Mouse (Mus musculus): ENCODE results near the gene Myo1b.
A peak's percentile ranks its signal among the peaks of the same experiment; 100 is the strongest.

Gene Myo1b

DNA sequence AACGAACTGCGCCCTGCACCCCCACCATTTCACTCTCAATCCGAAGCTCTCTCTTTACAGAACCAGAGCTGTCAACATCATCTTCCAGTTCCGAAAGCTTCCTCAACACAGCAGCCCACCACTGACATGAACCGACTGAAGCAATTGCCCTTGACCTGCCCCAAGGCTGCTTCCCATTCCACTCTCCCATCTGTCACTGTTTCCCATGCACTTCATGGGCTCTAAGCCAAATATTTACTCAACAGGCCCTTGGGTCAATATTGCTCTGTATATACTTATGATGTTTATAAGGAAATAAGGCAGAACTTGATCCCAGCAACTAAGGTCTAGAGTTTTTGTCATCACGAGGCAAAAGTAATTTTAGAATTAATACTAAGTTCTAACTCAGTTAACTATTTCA, 133.8 kb downstream of the Myo1b start:
- DNase-seq (ENCODE audit: low spot score) = no peak

DNA sequence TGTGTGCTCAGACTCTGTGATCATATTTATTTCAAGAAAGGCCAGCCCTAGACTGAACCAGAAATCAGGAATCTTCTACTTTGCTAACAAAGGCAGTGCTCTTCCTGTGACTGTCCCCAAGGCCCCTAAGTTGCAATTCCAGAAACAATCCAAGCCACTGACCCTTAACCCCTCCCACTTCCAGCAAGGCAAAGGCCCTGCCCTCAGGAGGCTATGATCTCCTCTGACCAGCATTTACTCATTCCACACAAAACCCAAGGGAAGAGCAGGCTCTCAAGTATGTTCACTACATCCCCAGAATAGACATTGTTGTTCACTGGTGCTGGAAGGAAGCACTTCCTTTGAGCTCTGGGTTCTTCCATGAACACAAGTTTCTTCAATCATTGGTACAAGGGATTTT, 135.5 kb downstream of the Myo1b start:
- no peak for DNase-seq (ENCODE audit: low spot score)

- DNase-seq (ENCODE audit: low spot score) = no peak
Observed at GRCm38 (mm10) chr1:51778241-51778640, 137.6 kb downstream of the Myo1b start.

GRCm38 (mm10) chr1:51770504-51770871, 145.4 kb downstream of the Myo1b start:
- no peak for DNase-seq (ENCODE audit: low spot score)

GRCm38 (mm10) chr1:51769815-51770503, 145.9 kb downstream of the Myo1b start:
- DNase-seq (ENCODE audit: low spot score) = no peak

- DNase-seq (ENCODE audit: low spot score) = no peak
Observed at GRCm38 (mm10) chr1:51766271-51766670, 149.6 kb downstream of the Myo1b start.

- DNase-seq (ENCODE audit: low spot score) = no peak
Observed at GRCm38 (mm10) chr1:51765156-51765555, 150.7 kb downstream of the Myo1b start.

DNA sequence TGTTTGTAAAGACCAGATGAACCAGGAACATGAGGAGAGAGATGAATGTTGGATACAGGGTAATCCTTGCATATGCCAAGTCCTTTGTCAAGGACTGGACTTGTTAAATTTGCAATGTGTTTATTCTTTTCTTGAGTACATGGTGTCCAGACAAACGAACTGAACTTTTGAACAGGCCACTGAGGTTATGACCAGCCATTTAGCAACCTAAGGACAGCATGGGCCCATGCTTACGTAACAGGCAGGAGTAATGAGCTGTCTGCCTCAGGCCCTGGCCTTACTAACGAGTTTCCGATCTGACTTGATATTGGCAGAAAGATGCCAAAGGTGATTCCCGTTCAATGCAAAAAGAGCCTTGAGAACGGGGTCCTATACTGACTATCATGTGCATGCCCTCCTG, 156.2 kb downstream of the Myo1b start:
- DNase-seq (ENCODE audit: low spot score) = no peak

DNA sequence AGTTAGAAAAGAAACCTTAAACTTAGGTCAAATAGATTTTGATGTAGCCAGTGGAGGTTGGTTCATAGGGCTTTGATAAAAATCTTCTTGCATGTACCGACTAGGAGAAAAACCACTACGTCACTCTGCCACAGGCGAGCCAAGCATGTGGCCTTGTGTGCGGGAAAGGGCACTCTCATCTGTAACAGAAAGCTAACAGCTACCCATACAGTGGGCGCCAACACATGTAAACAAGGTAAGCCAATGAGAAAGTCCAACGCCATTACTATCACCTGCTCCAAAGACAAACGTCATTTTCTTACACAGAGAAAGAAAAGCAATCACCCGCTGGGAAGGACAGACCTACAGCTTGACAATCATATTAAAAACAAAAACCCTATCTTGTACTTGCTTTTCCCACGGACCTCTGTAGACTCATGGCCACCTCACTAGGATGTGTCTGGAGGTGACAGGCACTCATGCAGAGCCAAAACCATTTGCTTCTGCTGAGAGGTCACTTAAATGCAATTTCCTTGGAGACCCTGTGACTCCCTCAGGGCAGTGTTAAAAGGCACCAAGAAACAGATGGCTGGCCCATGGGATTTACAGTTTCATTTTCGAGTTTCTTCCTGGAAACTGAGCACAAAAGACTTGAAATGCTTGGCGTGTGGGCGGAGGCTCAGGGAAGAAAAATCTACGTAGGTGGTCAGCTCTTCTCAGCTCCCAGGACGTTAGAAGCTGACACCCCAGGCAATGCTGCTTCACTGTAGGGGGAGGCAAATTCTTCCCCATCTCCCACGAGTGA, 157.4 kb downstream of the Myo1b start:
- no peak for DNase-seq (ENCODE audit: low spot score)

DNA sequence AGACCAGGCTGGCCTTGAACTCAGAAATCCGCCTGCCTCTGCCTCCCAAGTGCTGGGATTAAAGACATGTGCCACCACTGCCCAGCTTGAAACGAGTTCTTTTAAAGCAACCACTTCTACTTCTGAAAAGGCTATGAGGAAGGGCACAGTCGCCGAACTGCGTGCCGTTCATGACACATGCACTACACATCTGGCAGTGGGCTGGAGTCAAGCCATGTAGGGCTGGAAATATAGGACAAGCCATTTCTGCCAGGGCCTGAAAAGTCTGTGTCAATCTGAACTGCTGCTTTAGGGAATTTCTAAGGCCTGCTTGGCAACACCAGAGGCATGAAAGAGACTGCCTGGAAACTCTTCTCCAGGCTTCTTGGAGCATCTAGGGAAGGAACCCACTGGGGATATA, 162.2 kb downstream of the Myo1b start:
- DNase-seq (ENCODE audit: low spot score) = no peak

GRCm38 (mm10) chr1:51751006-51751405, 164.9 kb downstream of the Myo1b start:
- no peak for DNase-seq (ENCODE audit: low spot score)

DNA sequence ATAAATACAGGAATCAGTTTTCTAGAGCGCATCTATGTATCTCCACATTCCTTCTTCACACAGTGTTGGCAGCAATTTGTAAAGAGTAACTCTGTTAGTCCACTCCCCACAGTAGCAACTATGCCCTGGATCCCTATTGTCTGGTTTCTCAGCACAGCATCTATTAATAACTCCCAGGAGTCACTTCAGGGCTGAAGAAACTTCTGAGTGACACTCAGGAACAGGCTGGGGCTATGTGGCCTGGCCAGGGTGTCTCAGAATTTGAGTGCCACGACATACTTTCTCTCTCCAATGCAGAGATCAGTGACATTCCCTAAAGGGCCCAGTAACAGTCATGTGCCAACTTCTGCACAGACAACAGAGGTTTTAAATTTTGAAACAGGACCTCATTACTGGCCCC, 167.6 kb downstream of the Myo1b start:
- DNase-seq (ENCODE audit: low spot score) = no peak

GRCm38 (mm10) chr1:51747494-51747893, 168.4 kb downstream of the Myo1b start:
- DNase-seq (ENCODE audit: low spot score) = peak; percentile 7

DNA sequence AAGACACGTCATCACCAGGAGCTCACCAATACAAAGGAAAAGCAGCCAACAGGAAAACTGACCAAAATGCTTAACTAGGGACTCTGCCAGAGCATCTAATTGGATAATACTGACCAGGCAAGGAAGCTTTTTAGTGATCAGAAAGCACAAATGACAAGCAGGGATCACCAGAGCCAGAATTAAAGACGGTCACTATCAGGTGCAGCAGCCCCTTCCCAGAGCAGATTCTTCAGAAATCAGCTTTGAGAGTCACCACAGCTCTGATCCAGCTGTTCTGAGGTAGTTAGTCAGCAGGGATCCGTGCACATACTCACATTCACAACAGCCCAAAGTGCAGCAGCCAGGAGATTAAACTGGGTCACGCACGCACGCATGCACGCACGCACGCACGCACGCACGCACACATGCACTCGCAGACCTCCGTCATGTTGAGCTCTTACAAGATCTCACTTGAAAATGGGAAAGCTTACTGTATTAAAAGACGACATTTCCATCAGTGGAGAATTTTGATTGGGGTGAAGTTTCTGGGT, 169.1 kb downstream of the Myo1b start:
- no peak for DNase-seq (ENCODE audit: low spot score)

GRCm38 (mm10) chr1:51743756-51744425, 172.0 kb downstream of the Myo1b start:
- DNase-seq (ENCODE audit: low spot score) = no peak

GRCm38 (mm10) chr1:51742586-51742985, 173.3 kb downstream of the Myo1b start:
- no peak for DNase-seq (ENCODE audit: low spot score)

GRCm38 (mm10) chr1:51740626-51741231, 175.1 kb downstream of the Myo1b start:
- DNase-seq (ENCODE audit: low spot score) = no peak

DNA sequence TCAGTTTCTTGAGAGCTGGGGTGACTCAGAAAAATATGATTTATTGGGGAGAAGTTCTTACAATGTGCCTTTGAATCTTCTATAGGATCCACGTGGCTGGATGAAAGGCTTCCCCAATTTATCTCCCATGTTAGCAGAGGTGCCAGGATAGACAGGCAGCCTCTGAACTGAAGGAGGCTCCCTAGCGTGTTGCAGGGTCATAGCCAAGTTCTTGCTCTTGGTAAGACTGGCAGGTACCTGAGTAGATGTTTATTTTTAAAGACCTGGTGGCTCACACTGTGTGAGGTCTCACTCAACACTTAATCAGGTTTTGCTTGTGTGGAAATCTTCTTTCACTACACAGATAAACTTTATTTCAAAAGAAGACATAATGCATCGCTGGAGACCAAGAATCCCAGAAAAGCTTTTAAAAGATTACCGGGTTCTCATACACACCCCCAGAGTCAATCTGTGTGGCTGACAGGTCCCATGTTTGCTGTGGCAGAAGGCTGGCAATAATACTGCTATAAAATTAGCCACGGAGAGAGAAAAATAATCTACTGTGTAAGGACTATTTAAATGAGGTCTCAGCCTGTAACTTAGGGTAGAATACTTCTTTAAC, 176.5 kb downstream of the Myo1b start:
- DNase-seq (ENCODE audit: low spot score) = no peak

DNA sequence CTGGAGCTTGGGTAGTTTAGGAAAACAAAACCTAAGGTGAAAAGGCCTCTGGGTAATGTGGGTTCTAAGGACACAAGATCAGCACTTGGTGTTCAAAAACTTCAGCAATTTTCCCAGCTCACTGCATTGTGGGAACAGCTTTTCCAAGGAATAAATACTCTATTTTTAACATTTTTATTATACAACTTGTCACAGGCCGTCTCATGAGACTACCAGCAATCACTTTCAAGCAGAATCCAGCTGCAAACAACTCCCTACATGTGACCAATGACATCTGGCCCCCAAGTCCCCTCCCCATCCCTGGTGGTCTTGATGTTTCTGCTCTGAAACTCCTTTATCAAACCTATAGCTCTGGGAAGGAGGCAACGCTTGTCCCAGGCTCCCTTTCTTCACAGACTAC, 179.0 kb downstream of the Myo1b start:
- DNase-seq (ENCODE audit: low spot score) = no peak

- no peak for DNase-seq (ENCODE audit: low spot score)
Observed at GRCm38 (mm10) chr1:51734721-51735120, 181.2 kb downstream of the Myo1b start.

GRCm38 (mm10) chr1:51729407-51729806, 186.5 kb downstream of the Myo1b start:
- no peak for DNase-seq (ENCODE audit: low spot score)

GRCm38 (mm10) chr1:51728816-51729215, 187.1 kb downstream of the Myo1b start:
- DNase-seq (ENCODE audit: low spot score) = no peak

Measured in c-Kit-positive CD71-positive TER-119-positive erythroid progenitor cells, embryonic 14.5 days (primary cell).